Mouse (Mus musculus) ES-E14 (cell line): ENCODE measurements around the gene Bcorl1.

Experiments
- CHD2 ChIP-seq: IDR thresholded peaks from 2 replicates; pipeline ENCODE4 v1.6.1; 2014; ENCODE audit warnings: mild to moderate bottlenecking, low read depth, low read length, inconsistent platforms
- MAFK ChIP-seq: IDR thresholded peaks from 2 replicates; pipeline ENCODE4 v1.6.1; 2014; ENCODE audit warnings: mild to moderate bottlenecking, low read depth, low read length, inconsistent platforms; ENCODE audit not compliant: insufficient read depth
- ZC3H11A ChIP-seq: IDR thresholded peaks from 2 replicates; pipeline ENCODE4 v1.6.1; 2012; ENCODE audit warnings: low read depth, mild to moderate bottlenecking, inconsistent platforms, low read length, borderline replicate concordance
- ZNF384 ChIP-seq: IDR thresholded peaks from 2 replicates; pipeline ENCODE4 v1.6.1; 2012; ENCODE audit warnings: low read depth, low read length, inconsistent platforms

DNA sequence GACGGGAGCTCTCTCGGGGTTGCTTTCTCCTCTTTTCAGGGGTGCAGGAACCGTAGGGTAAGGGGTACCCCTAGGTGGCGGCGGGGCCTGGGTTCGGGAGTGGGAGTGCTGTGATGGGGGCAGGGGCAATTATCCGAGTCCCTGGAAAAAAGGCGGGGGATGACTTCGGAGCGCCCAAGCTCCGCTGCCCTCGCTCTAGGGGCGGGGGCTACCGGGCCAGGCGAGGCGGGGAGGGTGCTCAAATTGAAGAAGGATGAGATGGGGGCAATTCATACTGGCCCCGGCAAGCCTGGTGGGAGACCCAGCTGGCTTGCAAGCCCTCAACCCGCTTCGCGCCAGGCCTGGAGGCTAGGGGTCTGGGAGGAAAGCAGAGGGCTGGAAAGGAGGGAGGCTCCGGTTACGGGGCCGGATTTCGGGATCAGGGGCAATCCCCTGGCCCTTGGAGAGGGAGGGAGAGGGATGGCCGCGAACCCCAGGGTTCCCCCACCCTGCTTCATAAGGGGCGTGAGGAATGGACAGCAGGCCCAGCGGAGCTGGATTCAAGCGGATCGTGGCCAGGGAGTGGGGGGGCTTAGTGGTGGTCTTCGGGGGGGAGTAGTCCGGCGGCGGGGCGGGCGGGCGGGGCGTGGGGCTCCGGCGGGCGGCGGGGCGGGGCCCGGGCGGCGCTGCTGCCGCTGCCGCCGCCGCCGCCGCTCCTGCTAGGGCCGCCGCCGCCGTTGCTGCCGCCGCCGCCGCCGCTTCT, 3.7 kb downstream of the Bcorl1 start:
- TF ChIP-seq ZC3H11A = no peak
- no peak for TF ChIP-seq ZNF384
- TF ChIP-seq CHD2 = no peak
- no peak for TF ChIP-seq MAFK
